Mouse (Mus musculus) spleen, postnatal 4 days (tissue): ENCODE results near the gene Zscan20.
"Not testable (repeated sequence)": the region's sequence is repeated elsewhere in the genome, so short reads cannot be mapped to it uniquely, and the experiment has no call there.

Experiments
- DNase-seq, 2 experiments: peaks; one replicate each; pipeline ENCODE4 v3.0.0; 2022; ENCODE audit warnings: low spot score in 2 of 2

Zscan20 gene

GRCm38 (mm10) chr4:128615761-128616160, 5.9 kb upstream of the Zscan20 start:
- no peak for DNase-seq

GRCm38 (mm10) chr4:128613326-128613725, 3.4 kb upstream of the Zscan20 start:
- DNase-seq, result no peak

- DNase-seq, result not testable (repeated sequence)
These were observed 1.8 kb upstream of the Zscan20 start for GRCm38 (mm10) chr4:128611726-128612125.

GRCm38 (mm10) chr4:128610706-128611105, 808 bp upstream of the Zscan20 start:
- DNase-seq, result no peak

GRCm38 (mm10) chr4:128609276-128609924, 498 bp downstream of the Zscan20 start:
- DNase-seq, result no peak

- no peak for DNase-seq
These were observed 2.2 kb downstream of the Zscan20 start for GRCm38 (mm10) chr4:128607661-128608060.

DNA sequence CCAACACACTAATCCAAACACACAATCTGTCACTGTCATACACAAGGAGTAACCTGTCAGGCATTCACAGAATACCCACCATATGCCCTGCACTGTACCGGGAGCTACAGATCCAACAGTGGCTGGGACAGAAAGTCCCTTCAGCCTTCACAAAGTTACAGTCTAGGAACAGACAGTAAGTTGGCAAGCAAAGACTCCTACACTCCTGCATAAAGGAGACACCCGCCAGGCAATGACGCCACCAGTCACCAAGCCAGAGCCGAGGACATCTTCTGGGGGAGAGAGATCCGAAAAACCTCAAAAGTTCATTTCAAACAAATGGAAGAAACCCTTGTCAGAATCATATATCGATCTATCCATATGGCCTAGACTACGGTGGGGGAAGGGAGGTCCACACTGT, 3.3 kb downstream of the Zscan20 start:
- DNase-seq, result no peak

DNA sequence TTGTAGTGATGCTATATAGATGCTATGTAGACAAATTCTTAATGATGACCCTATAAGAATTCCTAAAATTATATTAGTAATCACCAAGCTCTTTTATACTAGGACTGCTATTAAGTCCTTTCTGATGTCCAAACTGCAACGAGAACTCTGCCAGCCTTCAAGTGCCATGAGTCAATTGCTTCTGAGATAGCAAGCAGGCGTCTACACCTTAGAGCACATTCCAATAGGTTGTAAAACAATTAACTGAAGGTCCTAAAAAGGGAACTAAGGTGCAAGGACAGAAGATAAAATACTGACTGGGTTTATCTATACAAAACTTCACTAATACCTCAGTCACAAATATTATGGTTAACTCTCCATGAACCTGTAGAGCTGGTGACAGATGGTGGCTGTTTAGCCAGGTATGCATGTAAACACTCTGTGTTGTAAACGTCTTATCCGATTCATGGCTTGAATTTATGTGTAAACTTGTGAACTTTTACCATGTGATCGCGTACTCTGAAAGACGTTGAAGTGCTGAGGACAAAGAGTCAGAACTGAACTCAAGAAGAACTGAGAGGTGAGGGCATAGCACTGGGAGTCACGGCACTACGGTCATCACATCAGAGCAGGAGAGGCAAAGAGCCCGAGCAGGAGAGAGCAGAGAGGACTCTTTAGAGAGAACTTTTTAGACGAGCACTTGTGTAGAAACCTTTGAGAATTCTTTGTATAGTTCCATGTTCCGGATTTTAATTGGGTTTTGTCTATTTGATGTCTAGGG, 11.9 kb downstream of the Zscan20 start:
- no peak for DNase-seq

- no peak for DNase-seq
These were observed 15.8 kb downstream of the Zscan20 start for GRCm38 (mm10) chr4:128594062-128594461.

DNA sequence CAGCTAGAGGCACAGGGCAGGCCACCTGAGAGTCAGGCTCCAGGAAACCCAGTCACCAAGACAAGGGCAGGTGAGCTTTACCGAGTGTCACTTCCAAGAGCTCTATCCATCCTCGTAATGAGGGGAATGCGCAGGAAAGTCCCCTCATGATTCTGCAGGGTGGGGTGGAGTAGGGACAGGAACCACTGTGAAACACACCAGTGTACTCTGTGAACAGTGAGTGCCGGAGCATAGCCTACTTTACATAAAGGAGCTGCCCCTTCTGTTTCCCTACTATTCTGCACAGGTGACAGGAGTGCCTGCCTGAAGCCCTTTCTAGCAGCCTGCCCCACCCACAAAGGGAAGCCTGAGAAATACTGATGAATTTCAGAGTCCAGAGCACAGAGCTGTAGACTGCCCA, 16.6 kb downstream of the Zscan20 start:
- DNase-seq, result no peak

- DNase-seq, result peak; percentile 45 to 85
These were observed 30.7 kb downstream of the Zscan20 start for GRCm38 (mm10) chr4:128579182-128579581.

- no peak for DNase-seq
These were observed 34.1 kb downstream of the Zscan20 start for GRCm38 (mm10) chr4:128575811-128576210.

DNA sequence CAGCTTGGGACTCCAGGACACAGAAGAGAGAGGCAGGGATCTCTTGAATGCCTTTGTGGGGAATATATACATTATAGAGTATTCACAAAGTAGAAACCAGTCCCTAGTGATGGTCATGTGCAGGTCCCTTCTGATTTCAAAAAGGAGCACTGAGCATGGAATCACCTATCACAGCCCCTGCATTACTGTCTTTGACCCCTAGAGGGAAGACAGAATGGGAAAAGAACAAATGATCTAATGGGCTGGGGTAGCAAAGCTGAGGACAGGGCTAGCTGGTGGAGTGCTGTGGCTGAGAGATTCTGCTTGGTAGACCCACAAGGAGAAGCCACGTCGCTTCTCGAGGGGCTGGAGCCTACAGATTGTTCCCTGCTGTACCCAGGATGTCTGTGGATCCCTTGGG, 49.6 kb downstream of the Zscan20 start:
- no peak for DNase-seq

DNA sequence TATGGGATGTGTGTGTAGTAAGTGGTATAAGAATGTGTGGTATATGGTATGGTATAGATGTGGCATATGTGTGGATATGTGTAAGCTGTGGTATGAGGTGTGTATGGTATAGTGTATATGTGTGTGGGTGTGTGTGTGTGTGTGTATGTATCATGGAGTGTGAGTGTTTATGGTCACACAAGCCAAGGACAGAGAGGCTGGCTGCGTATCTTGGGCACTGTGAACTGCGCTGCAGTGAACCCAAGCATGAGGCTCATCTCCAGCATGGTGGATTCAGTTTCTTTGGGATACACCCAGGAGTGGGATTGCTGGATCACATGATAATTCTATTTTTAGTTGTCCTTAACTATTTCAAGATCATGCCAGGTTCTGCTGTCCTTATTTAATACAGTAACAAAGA, 55.7 kb downstream of the Zscan20 start:
- no peak for DNase-seq

DNA sequence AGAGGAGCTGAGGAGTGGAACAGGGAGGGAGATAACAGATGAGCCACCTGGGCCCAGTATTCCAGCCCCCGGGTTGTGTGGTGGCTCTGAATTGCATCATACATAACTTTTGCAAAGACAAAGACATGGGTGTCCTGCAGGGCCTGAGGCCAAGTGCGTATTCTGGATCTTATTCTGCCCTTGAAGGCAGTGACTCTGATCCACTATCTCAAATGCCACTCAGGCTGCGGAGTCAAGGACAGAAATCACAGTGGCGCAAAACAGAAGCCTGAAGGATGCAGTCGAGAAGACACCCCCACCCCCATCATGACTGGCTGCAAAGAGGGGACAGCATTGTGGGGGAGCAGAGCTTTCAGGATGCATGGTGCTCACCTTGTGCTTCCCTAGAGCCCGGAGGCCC, 59.1 kb downstream of the Zscan20 start:
- no peak for DNase-seq

DNA sequence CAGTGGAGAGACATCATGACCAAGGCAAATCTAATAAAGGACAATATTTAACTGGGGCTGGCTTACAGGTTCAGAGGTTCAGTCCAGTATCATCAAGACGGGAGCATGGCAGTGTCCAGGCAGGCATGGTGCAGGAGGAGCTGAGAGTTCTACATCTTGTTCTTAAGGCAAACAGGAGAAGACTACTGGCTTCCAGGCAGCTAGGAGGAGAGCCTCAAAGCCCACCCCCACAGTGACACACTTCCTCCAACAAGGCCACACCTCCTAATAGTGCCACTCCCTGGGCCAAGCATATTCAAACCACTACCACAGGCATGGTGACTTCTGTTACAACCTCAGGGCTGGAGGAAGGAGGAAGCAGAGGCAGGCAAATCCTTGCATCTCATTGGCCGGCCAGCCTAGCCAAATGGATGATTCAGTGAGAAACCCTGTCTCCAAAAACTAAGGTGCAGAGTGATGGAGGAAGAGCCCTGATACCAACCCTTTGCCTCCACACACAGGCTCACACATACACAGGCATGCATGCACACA, 65.9 kb downstream of the Zscan20 start:
- not testable (repeated sequence) for DNase-seq

DNA sequence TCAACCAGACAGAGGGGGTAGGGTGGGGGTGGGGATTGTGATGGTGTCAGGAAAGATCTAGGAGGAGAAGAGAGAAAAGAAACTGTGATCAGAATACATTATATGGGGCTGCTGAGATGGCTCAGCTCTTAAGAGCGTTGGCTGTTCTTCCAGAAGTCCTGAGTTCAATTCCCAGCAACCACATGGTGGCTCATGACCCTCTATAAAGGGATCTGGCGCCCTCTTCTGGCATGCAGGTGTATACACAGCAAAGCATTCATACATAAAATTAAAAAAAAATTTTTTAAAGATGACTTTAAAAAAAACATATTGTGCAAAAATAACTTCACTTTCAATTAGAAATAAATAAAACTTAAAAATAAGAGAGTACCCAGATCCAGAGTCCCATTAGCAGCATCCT, 66.5 kb downstream of the Zscan20 start:
- DNase-seq, result no peak
